Mouse (Mus musculus): ENCODE data around the gene Il1rl2. TPM values are rescaled to one million over a fixed set of nuclear protein-coding genes. Genes with fewer than 3 reads are reported as not detected.
A peak's percentile ranks its signal among the peaks of the same experiment; 100 is the strongest.

Gene Il1rl2
- total RNA-seq, 2 experiments from 2014 or later: 4.2 to 6.2 TPM

- no peak for ATAC-seq (ENCODE audit: poor library complexity, severe bottlenecking)
Measured at GRCm38 (mm10) chr1:40322543-40322942, 1.9 kb upstream of the Il1rl2 start.

GRCm38 (mm10) chr1:40324955-40325702 lies 719 bp downstream of the Il1rl2 start:
- ATAC-seq (ENCODE audit: poor library complexity, severe bottlenecking): peak; percentile 36; the same call in 1 of the 2 replicates

GRCm38 (mm10) chr1:40325711-40326327 lies 1.4 kb downstream of the Il1rl2 start:
- ATAC-seq (ENCODE audit: poor library complexity, severe bottlenecking): no peak

GRCm38 (mm10) chr1:40327604-40328003 lies 3.2 kb downstream of the Il1rl2 start:
- no peak for ATAC-seq (ENCODE audit: poor library complexity, severe bottlenecking)

- ATAC-seq (ENCODE audit: poor library complexity, severe bottlenecking): no peak
Measured at GRCm38 (mm10) chr1:40329526-40329925, 5.1 kb downstream of the Il1rl2 start.

GRCm38 (mm10) chr1:40330181-40330580 lies 5.8 kb downstream of the Il1rl2 start:
- no peak for ATAC-seq (ENCODE audit: poor library complexity, severe bottlenecking)

GRCm38 (mm10) chr1:40339346-40339745 lies 14.9 kb downstream of the Il1rl2 start:
- ATAC-seq (ENCODE audit: poor library complexity, severe bottlenecking): no peak

- no peak for ATAC-seq (ENCODE audit: poor library complexity, severe bottlenecking)
Measured at GRCm38 (mm10) chr1:40340102-40340501, 15.7 kb downstream of the Il1rl2 start.

- ATAC-seq (ENCODE audit: poor library complexity, severe bottlenecking): no peak
Measured at GRCm38 (mm10) chr1:40352158-40352903, 27.9 kb downstream of the Il1rl2 start.

- ATAC-seq (ENCODE audit: poor library complexity, severe bottlenecking): no peak
Measured at GRCm38 (mm10) chr1:40352904-40353286, 28.5 kb downstream of the Il1rl2 start.

- peak; percentile 39; the same call in 1 of the 2 replicates for ATAC-seq (ENCODE audit: poor library complexity, severe bottlenecking)
Measured at GRCm38 (mm10) chr1:40354665-40355064, 30.3 kb downstream of the Il1rl2 start.

- ATAC-seq (ENCODE audit: poor library complexity, severe bottlenecking): peak; percentile 56
Measured at GRCm38 (mm10) chr1:40355431-40355843, 31.0 kb downstream of the Il1rl2 start.

GRCm38 (mm10) chr1:40355904-40356521 lies 31.6 kb downstream of the Il1rl2 start:
- peak; percentile 88 for ATAC-seq (ENCODE audit: poor library complexity, severe bottlenecking)

- no peak for ATAC-seq (ENCODE audit: poor library complexity, severe bottlenecking)
Measured at GRCm38 (mm10) chr1:40357921-40358320, 33.5 kb downstream of the Il1rl2 start.

- no peak for ATAC-seq (ENCODE audit: poor library complexity, severe bottlenecking)
Measured at GRCm38 (mm10) chr1:40358351-40358750, 33.9 kb downstream of the Il1rl2 start.

- no peak for ATAC-seq (ENCODE audit: poor library complexity, severe bottlenecking)
Measured at GRCm38 (mm10) chr1:40358771-40359181, 34.4 kb downstream of the Il1rl2 start.

GRCm38 (mm10) chr1:40359731-40360130 lies 35.3 kb downstream of the Il1rl2 start:
- no peak for ATAC-seq (ENCODE audit: poor library complexity, severe bottlenecking)

GRCm38 (mm10) chr1:40360969-40361368 lies 36.6 kb downstream of the Il1rl2 start:
- ATAC-seq (ENCODE audit: poor library complexity, severe bottlenecking): no peak

- no peak for ATAC-seq (ENCODE audit: poor library complexity, severe bottlenecking)
Measured at GRCm38 (mm10) chr1:40361596-40361995, 37.2 kb downstream of the Il1rl2 start.

GRCm38 (mm10) chr1:40362784-40363183 lies 38.4 kb downstream of the Il1rl2 start:
- ATAC-seq (ENCODE audit: poor library complexity, severe bottlenecking): no peak

- no peak for ATAC-seq (ENCODE audit: poor library complexity, severe bottlenecking)
Measured at GRCm38 (mm10) chr1:40372951-40373350, 48.5 kb downstream of the Il1rl2 start.
